ENCODE assay signal across 19 mouse cellular contexts in the genomic region with DNA sequence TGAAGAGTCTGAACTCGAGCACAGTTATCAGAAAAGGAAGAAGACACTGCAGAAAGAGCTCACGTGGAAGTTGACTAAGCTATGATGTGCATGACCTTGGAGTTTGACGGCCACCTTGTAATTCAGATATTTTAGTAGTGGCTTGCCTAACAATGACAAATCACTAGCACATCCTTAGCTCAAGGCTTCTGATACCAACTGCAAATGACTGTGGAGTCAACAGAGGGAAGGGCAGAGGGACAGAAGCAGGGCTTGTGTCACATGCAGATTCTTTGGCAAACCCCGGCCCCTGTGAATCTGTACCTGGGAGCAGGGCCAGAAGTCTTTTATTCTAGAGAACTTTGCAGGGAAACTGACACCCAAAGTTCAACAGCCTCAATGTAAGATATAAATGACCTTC.
DNase-seq lines count a peak whose midpoint lies in the region.
"Had no signal": no experiment of that assay in that cellular context is flagged by ENCODE, and none has a peak within 500 bp of the region (broad histone marks: within the 10 kb centered on the region; RNA-seq: fewer than 3 reads in every experiment).

No protein-coding gene starts in this region.

- intact Hi-C loops in heart, postnatal 36 days (cut with DNase I), result no loop called here
- intact Hi-C loops in heart, postnatal 10 days (cut with DNase I), result no loop called here

- peak; percentile 18 for DNase-seq in heart, adult 8-10 months (ENCODE audit: low spot score)
- no peak for DNase-seq in heart, postnatal 36 days
- DNase-seq in adrenal gland, adult (ENCODE audit: inconsistent age in 2 of 2, low spot score in 1 of 2), result peak; percentile 70 to 85
- DNase-seq in adrenal gland, postnatal 10 days, result peak; percentile 44
- DNase-seq in heart, postnatal 10 days, result peak; percentile 10 to 31
- DNase-seq in gastrocnemius, postnatal 25 days, result no peak
- DNase-seq in urinary bladder, postnatal 25 days (ENCODE audit: low spot score), result no peak
- DNase-seq: cerebellum, adult 8-10 months; cerebellum, postnatal 25 days; forebrain, postnatal 0 days; gastrocnemius, postnatal 10 days; kidney, adult 11 months; kidney, postnatal 14 days; lung, embryonic 14.5 days; lung, postnatal 14 days; midbrain, embryonic 14.5 days; right cerebral cortex, adult 18-20 months; right cerebral cortex, postnatal 4 days; thymus, postnatal 4 days had no signal

Comparison
In these comparisons a context has a peak if more than half of its experiments do, and no peak if none do; other contexts are left out.
1. DNase-seq: peak in heart, adult 8-10 months (single experiment), adrenal gland, adult (2 of 2), adrenal gland, postnatal 10 days (single experiment) and heart, postnatal 10 days (2 of 2); none in heart, postnatal 36 days (0 of 2), gastrocnemius, postnatal 25 days (single experiment) and urinary bladder, postnatal 25 days (single experiment).